Mouse (Mus musculus) megakaryocyte, adult 5-6 weeks (primary cell): Measurements from ENCODE around the gene Baiap2. TPM values are rescaled to one million over a fixed set of nuclear protein-coding genes. Genes with fewer than 3 reads are reported as not detected.

Experiments
- ATAC-seq: 2 replicates; pipeline ENCODE4 v1.8.0; 2016; ENCODE audit warnings: mild to moderate bottlenecking, inconsistent platforms; ENCODE audit not compliant: poor library complexity, severe bottlenecking
- total RNA-seq, 2 experiments: library from RNA; stranded (forward) in 1 of 2; stranded (reverse) in 1 of 2; fragments of 153-499, 151-499 nt in 1 of 2; fragments of 221-1000, 200-1000 nt in 1 of 2; gene quantifications; 2 replicates each; pipeline versions ENCODE4 v1.2.3 to v1.2.4; 2015 to 2017

Gene Baiap2
- total RNA-seq, 2 experiments from 2014 or later, result 6.2 TPM

DNA sequence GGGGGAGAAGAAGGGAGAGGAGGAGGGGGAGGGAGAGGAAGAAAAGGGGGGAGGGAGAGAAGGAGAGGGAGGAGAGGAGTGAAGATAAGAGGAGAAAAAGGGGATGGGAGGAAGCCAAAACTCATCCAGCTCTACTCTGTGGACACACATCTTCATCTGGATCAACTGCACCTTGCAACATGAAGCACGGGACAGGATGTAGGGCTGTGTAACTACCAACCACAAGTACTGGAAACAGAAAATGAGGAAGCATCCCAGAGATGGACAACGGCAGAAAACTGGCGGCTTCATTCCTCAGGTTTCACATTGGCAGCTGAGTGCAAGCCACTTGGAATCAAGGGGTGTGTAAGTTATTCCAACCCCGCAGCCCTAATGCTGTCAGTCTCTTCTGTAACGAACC is 92.2 kb downstream of the Baiap2 start:
- ATAC-seq, result peak; percentile 84

DNA sequence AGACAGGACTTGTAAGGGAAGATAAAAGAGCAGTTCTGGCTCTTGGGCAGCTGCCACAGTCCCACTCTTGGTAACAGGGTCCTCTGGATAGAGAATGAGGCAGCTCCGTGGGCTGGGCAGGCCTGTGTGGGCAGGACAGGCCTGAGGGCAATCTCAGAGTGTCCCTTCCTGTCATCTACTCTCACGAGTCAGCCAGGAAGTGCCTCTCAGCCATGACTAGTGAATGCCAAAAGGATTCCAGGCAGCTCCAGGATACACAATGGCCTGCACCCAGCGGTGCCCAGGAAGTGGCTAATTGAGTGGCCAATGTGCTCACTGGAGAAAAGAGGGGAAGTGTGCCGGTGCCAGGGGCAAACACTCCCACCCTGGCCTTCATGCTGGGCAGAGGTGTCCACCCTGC is 97.0 kb downstream of the Baiap2 start:
- ATAC-seq, result no peak

DNA sequence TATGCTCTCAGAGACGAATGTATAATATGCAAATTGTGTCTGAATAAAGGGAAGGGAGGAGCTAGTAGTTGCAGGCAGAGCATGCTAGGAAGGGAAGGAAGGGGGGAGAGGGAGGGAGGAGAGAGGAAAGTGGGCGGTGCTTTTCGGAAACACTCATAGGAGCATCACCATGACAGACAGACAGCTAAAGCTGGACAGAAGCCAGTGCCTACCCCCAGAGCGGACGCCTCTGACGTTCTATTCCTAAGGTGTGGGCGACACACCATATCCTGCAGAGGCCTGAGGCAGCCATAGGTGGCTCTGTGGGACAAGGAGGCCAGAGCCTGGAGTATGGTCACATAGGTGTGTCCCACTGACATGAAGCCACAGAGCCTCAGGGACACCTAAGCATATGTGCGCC is 97.9 kb downstream of the Baiap2 start:
- ATAC-seq, result peak; percentile 55

DNA sequence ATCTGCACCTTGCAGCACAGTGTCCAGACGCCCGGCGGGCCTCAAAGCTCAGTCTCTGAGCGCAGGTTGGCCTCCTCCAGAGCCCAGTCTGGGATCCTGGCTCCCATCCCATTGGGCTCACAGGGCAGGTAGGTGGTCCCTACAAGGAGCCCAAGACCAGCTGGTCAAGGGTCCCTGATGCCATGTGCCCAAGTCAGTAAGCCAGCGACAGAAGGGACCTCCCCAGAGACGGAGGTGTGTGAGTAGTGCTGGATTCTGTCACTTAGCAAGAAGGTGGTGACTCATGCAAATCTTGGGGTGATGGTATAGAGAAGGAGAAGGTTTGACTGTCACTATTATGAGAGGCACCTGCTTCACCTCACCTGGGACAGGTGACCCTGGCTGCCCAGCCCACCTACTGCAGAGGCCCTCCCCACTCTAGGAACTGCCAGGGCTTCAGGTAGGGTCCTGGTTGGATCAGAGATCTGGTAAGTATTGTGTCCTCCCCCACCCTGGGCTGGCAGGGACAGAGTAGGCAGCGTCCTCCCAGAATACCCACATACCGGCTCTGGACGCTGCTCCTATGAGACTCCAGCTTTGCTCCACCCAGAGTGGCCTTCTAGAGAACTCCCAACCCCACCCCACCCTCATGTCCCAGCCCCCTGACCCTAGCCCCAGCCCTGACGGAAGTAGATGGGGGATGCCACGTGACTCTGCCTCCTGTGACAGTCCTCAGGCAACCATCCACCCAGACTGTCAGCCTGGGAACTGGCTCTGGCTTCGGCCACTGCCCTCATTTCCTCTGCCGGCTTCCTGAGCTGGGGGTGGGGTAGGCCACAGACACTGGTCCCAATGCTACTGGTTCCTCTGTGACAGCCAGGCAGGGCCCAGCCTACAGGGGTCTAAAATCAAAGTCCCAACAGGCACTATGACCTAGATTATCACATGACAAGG is 98.9 kb downstream of the Baiap2 start:
- ATAC-seq, result peak; percentile 77

DNA sequence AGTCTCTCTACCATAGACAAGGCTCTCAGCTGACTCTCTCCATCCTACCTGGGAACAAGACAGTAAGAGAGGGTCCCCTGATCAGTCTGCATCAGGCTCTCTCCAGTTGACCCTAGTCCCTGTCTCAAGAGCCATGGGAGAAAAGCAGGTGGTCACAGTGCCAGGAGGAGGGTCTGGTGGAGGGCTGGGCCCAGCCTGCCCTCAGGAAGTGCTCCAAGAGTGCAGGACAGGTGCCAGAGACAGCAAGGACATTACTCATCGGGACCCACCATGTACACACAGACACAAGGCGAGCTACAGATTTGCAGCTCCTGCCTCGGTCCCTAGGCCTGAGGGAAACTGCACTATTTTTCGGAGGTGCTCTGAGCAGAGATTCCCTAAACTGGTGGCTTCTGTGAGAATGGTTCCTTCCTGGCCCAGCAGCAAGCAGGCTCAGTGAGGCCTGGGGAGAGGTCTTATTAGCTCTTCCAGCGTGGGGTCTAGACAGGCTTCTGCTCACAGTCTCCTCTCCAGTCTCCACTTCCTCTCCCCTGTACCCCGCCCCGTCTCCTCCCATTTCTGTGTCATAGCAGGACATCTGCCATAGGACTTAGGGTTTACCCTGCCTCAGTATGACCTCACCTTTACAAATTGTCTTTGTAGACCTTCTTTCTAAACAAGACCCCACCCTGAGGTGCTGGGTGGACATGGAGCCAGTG is 99.7 kb downstream of the Baiap2 start:
- ATAC-seq, result peak; percentile 40

DNA sequence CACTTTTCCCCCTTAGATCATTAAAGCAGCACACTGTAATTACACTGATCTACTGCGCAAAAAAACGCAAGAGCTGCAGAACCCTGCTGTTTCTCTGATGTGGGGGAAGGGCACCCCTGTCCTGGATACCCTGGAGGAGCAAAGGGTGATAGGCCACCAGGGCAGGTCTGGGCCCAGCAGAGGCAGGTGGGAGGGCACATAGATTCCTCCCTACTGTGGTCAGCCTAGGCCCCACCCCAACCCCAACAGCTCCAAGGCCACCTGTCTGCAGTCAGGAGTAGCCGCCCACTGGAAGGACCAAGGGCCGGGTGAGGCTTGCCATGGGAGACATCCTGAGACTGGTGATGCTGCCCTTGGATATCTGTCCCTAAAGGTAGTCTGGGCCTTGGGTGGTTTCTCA is 102.8 kb downstream of the Baiap2 start:
- no peak for ATAC-seq

DNA sequence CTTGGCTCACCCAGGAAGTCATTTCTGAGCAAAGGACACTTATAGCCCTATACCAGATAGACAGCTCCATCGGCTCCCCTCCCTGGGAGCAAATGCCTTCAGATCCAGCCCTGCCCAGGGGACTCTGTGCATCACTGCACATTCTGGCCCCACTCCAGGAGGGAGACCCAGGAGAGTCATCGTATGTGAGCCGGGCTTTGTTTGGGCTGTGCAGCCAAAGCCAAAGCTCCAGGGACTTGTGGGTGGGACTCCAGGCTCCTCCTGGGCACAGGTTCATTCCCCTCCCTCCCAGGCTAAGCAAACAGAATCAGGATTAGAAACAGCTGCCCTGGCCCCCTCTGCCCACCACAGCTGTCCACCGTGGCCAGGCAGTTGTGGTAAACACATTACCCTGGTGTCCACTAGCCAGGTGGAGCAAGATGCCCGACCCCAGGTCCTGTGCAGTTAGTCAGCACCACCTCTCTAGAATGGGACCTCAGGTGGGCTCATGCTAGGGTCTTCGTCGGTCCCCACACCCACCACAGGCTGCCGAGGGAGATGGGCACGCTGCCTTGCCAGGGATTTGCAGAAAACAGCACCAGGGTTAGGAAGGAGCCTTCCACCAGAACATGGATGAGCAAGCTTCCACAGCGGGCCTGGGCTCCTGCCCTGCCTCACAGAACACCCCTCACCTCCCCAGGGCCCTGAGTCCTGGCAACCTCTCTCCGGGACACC is 103.4 kb downstream of the Baiap2 start:
- no peak for ATAC-seq

DNA sequence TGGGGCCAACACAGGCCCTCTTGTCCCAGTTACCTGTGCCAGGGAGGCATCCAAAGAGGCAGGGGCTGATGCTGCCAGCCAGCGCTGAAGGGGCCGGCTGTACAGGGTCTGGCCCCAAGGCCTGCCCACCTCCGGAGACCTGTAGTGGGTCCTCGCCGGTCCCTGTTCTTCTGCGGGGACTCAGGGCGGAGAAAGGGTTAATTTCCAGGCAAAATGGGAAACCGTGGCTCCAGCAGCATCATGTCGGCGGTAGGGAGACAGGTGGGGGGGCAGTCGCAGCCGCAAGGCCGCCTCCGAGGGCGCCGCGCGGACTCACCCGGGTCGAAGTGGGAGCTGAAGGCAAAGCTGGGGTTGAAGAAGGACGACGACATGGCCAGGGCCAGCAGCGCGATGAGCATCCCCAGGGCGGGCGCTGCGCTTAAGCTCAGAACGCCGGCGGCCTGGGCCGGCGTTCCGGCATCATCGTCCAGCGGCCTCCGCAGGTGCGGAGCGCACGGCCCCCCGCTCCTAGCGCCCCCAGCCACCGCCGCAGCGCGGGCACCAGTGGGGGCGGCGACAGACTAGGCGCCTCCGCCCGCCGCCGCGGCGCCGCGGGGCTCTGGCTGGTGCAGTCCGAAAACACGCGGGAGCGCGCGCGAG is 104.1 kb downstream of the Baiap2 start, which contains the start of gene Aatk:
TSS of gene Aatk (minus strand) at position 615 of the 639 bp plus-strand sequence.
- no peak for ATAC-seq

DNA sequence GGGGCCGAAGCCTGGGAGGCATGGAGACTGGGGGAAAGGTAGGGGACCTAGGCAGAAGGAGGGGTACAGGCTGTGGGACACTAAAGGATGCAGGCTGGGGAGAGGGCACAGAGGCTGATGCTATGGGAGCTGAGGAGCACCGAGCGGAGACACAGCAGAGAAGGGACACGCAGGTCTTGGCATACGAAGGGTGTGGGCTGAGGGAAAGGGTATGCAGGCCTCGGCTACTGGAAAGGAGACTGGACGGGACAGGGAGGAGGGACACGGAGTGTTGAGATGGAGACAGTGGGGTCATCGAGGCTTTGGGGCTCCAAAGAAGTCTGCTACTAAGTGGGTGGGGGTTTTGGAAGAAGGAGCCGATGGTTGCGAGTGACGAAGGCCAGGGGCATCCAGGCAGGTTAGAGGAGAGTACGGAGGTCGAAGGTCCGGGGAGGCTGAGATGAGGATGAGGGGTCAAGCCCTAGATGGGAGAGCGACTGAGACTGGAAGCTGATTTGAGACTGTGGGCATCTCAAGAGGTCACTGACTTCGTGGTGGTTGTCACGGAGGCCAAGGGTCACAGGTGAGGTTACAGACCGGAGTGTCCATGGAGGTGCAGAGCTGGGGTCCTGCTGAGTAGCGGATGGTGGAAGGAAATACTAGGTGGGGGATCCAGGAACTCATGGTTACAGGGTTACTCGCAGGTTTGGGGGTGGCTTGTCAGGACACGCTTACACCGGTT is 105.1 kb downstream of the Baiap2 start:
- no peak for ATAC-seq

DNA sequence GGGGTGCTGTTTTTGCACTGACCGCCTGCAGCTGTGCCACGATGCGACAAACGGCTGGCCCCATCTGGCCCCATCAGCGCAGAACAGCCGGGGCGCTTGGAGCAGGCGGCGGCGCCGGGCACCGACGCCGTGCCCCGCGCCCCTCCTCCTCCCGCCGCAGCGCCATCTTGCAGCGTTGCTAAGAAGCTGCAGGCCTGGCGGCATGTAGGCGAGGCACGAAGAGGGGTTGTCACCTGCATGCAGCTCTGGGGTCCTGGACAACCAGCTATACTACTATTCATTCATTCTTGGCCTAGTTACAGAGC is 105.6 kb downstream of the Baiap2 start:
- ATAC-seq, result peak; percentile 31

DNA sequence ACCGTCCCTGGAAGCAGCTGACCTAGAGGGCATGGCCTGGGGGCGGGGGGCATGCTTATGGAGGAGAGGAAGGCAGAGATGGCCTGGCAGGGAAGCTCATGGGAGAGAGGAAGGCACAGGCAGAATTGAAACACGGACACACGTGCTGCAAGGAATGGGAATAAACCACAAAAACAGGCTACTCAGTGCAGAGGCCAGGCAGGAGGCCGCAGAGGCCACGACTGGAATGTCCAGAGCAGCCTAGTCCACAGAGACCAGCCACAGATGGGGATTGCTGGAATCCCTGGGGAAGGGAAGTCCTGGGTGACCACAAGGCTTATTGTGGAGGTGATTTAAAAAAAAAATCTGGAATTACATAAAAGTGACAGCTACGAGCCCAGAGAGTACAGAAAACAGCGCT is 106.5 kb downstream of the Baiap2 start:
- no peak for ATAC-seq

DNA sequence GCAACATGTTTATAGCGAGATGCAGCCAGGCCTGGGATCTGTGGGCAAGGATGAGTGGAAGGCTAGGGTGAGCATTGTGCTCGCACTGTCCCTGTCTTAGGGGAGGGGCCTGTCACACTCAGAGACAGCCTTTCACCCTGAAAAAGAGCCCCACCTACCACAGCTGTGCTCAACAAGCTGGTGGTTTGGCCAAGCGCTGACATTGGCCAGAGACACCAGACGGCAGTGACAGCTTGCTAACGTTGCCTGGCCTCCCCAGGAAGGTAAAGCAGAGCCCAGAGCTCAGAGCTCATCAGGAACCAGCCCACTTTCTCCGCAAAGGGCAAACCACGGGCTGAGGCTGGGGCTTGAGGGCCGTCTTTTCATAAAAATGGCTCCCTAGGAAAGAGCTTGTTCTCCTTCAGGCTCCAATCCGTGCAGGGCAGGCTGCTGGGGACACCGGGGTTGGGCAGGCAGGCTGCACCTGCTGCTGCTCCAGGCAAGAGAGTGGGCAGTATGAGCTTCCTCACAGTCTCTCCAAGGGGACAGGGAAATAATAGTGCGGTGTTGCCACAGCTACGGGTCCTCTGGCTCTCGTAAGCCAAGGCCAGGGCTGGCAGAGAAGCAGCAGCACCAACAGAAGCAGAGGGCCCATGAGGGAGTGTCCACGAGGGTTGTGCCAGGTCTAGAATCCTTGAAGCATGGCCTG is 108.7 kb downstream of the Baiap2 start:
- no peak for ATAC-seq

DNA sequence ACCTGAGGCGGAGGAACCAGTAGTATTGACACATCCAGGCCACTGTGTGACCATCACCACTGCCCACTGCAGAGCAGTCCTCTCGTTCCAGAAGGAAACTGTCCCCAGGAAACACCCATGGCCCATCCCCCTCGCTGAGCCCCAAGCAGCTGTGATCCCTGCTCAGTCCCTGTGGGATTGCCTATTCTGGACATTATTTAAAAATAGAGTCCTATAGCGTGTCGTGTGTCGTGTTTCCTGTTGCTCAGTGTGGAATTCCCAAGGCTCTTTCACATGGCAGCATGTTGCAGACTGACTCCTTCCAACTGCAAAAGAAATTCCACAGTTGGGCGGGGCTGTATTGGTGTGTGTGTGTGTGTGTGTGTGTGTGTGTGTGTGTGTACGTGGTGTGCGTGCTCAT is 109.7 kb downstream of the Baiap2 start:
- no peak for ATAC-seq

DNA sequence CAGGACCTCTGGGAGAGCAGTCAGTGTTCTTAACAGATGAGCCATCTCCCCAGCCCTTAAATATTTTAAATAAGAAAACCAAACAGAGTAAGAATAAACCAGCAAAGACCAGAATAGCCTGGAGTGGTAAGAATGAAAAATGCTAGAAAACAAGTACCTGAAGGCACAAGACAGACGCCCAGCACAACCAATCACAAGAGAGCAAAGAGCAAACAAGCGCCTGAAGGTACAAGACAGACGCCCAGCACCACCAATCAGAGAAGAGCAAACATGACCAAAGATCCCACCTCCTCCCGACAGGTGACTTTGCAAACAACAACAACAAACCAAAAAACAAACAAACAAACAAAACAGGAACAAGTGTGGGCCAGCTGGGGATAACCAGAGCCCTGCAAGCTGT is 111.3 kb downstream of the Baiap2 start:
- ATAC-seq, result no peak

DNA sequence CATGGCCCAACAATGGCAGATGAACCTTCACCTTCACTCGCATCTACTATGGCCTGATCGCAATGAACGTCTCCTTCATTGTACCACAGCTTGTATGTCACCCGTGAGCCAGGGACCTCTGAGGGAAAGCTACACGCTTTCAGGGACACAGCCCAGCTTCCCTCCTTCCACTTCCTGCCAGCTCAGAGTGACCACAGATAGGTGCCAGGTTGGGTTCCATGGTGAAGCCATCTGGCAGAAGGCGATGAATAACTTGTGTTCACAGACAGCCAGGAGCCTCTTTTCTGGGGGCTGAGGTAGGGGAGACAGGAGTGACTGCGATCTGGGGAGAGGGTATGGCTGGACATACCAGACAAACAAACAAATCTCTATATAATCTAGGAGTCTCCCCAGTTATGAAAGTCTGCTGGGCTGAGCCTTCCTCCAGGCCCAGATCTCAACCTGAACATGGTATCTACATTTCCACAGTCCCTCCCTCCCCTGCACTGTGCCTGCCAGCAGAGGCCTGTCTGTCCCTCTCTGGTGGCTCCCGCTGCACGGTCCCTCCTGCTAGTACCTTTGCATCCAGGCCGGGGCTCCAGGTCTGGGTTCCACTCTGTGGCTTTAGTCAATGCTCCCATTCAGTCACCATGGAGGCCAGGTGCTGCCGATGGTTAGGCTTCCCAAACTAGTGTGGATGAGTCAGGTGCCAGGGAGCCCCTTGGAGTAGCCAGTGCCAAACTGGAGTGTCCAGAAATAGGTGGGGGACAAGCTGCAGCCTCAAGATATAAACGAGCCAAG is 113.6 kb downstream of the Baiap2 start:
- ATAC-seq, result no peak
